Mouse (Mus musculus) layer of hippocampus, postnatal 25 days (tissue): Measurements from ENCODE around the gene Lcp1. TPM values are rescaled to one million over a fixed set of nuclear protein-coding genes. Genes with fewer than 3 reads are reported as not detected.

ENCODE experiments used
- DNase-seq, 2 experiments: peaks; one replicate each; pipeline ENCODE4 v3.0.0; 2022; ENCODE audit warnings: mixed read lengths in 2 of 2, low spot score in 1 of 2; ENCODE audit errors: extremely low spot score in 1 of 2
- microRNA-seq, 2 experiments: library from miRNA; unstranded; fragments of <30 nt; microRNA quantifications; one replicate each; pipeline ENCODE4 v1.2.0; 2021
- total RNA-seq, 2 experiments: library from RNA; stranded (reverse); gene quantifications; 2 replicates each; pipeline ENCODE4 v1.2.3; 2021

The Lcp1 gene
- total RNA-seq, 2 experiments from 2014 or later, result 7.8 to 8.8 TPM

DNA sequence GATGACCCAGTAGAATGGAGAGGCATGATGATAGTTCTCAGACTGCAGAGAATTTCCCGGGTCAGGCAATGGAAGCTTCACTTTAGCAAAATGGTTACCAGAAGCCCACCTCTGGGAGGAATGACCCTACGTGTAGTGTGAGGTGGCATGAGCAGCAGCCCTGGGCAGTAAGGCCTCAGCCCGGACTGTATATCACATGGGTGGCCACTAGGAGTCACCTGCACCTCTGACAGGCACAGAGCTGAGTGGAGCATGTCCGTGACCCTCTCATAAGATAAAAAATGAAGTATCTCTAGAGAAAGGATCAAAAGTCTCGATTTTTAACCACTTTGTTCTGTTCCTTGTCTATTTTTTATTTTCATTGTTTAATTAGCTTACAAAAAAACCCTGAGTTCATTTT is 125.6 kb downstream of the Lcp1 start:
- DNase-seq, result no peak

DNA sequence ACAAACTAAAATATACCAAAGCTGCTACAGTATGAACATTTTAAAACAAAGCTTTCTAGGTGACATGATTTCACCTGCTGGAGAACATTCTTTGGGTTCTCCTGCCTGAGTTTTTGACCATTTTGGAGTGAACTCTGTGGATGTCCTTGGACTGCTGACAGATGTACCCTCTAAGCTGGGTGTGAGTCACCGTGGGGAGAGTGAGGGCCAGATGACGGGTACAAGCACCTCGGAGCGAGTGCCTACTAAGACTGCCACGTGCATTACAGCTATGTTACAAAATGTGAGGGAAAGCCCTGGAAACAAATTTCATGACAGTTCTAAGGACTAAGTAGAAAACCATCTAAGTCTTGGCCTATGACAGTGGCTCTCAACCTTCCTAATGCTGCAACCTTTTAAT is 138.6 kb downstream of the Lcp1 start:
- no peak for DNase-seq

- no peak for DNase-seq
Observed at GRCm38 (mm10) chr14:75279716-75280115, 148.8 kb downstream of the Lcp1 start.

- no peak for DNase-seq
Observed at GRCm38 (mm10) chr14:75280406-75280805, 149.5 kb downstream of the Lcp1 start.

Small RNA genes lying within 50 kb of the gene (microRNA-seq; reads per million reads assigned to microRNA genes)
- gene Gm44482, result 0 reads per million in 2 experiments

Other genes with a start within 250 kb of the Lcp1 start
- 10 to 100 TPM; 17.8 to 18.9 TPM for gene Lrch1, start 183.2 kb upstream of the Lcp1 start, total RNA-seq
- gene Rubcnl, start 115.1 kb upstream of the Lcp1 start, total RNA-seq, result 1 to 10 TPM in 1 of 2 experiments, under 1 TPM in 1; 0.99 to 1.0 TPM
- not detected for gene Lrrc63, start 220 bp upstream of the Lcp1 start, total RNA-seq
- gene Cpb2, start 111.2 kb downstream of the Lcp1 start, total RNA-seq, result not detected
- 10 to 100 TPM; 50.9 to 51.9 TPM for gene Zc3h13, start 153.3 kb downstream of the Lcp1 start, total RNA-seq